Mouse (Mus musculus) forebrain, embryonic 13.5 days (tissue): ENCODE results near the gene Tyrobp. TPM values are rescaled to one million over a fixed set of nuclear protein-coding genes. Genes with fewer than 3 reads are reported as not detected.

ENCODE experiments used
- ATAC-seq: fragments of 200-750 bp; cut with Nextera tagmentation; 2 replicates; pipeline ENCODE4 v1.8.0; 2017
- H3K27ac ChIP-seq: fragments of 300-500 bp; sonication (generic); 2 replicates; pipeline ENCODE4 v1.5.1; 2015; ENCODE audit warnings: inconsistent platforms, mild to moderate bottlenecking, moderate library complexity
- H3K27me3 ChIP-seq: fragments of 300-500 bp; sonication (generic); 2 replicates; pipeline ENCODE4 v1.6.1; 2015; ENCODE audit warnings: mild to moderate bottlenecking, inconsistent platforms
- H3K36me3 ChIP-seq: fragments of 300-500 bp; sonication (generic); 2 replicates; pipeline ENCODE4 v1.6.1; 2015; ENCODE audit warnings: mild to moderate bottlenecking, inconsistent platforms; ENCODE audit not compliant: poor library complexity, severe bottlenecking
- H3K4me1 ChIP-seq: fragments of 300-500 bp; sonication (generic); 2 replicates; pipeline ENCODE4 v1.6.1; 2015; ENCODE audit warnings: inconsistent platforms
- H3K4me2 ChIP-seq: fragments of 300-500 bp; sonication (generic); 2 replicates; pipeline ENCODE4 v1.6.1; 2015; ENCODE audit warnings: inconsistent platforms, mild to moderate bottlenecking, moderate library complexity
- H3K4me3 ChIP-seq: fragments of 300-500 bp; sonication (generic); 2 replicates; pipeline ENCODE4 v1.5.1; 2015; ENCODE audit warnings: mild to moderate bottlenecking, inconsistent platforms
- H3K9ac ChIP-seq: fragments of 300-500 bp; sonication (generic); 2 replicates; pipeline ENCODE4 v1.6.1; 2015; ENCODE audit warnings: mild to moderate bottlenecking, inconsistent platforms
- H3K9me3 ChIP-seq: fragments of 300-500 bp; sonication (generic); replicated peaks from 2 replicates; pipeline ENCODE4 v1.6.1; 2016; ENCODE audit warnings: inconsistent platforms
- WGBS: fragments of 180-500 bp; shearing (Covaris S2); methylation state at CpG from one replicate; pipeline ENCODE4 v1.1.7; 2015; 5-methylcytosine and 5-hydroxymethylcytosine counted together
- polyA plus RNA-seq: library from polyadenylated mRNA; unstranded; fragments of >200 nt; fragmentation: Nextera tagmentation; extraction: Ambion mirVana; gene quantifications from 2 replicates; pipeline ENCODE4 v1.2.1, GENCODE M21; 2015

Tyrobp gene
- 12.1 and 15.6 TPM in 2 replicates for polyA plus RNA-seq

DNA sequence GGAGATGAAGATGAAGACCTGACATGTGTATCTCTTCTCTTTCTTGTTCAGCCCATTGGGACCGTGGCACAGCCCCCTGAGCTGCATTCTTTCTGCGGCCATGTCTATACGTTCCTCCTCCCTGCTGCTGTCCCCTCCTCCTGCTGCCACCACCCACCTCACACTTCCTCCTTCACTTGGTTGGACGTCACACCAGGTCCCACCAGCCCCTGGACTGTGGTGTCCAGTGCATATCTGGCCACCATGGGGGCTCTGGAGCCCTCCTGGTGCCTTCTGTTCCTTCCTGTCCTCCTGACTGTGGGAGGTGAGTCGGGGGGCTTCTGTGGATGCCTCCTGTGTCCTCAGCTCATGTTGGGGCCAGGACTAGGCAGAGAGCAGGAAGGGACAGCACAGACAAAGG lies at the start of gene Tyrobp:
TSS of gene Tyrobp (plus strand) at position 165 of the 400 bp plus-strand sequence.
- Histone ChIP-seq H3K9ac (no peak within 1 kb of the TSS), H3K4me3 (no peak within 1 kb of the TSS), H3K36me3 (no peaks in the 10 kb centered on the region), H3K4me2 (no peak within 1 kb of the TSS), H3K27ac (no peak within 1 kb of the TSS), H3K9me3 (no peaks in the 10 kb centered on the region), H3K27me3 (0 out of 2 replicates have a peak, but pooled peaks cover 3% of the 10 kb centered on the region), H3K4me1 (no peaks in the 10 kb centered on the region)
- 80% methylated on average over 5 of the region's 5 CpGs for WGBS
- ATAC-seq, result no peak

GRCm38 (mm10) chr7:30367466-30367865 lies 46.1 kb upstream of the Tyrobp start:
- no peak overlapping the region for H3K4me3 ChIP-seq
- no peaks in the 10 kb centered on the region for H3K9me3 ChIP-seq
- H3K4me2 ChIP-seq, result no peak overlapping the region
- 83% methylated on average over 2 of the region's 2 CpGs for WGBS
- no peaks in the 10 kb centered on the region for H3K36me3 ChIP-seq
- peaks cover 17% of the 10 kb centered on the region for H3K27me3 ChIP-seq
- no peak overlapping the region for H3K9ac ChIP-seq
- peaks cover 9% of the 10 kb centered on the region; the same call in 1 of the 2 replicates for H3K4me1 ChIP-seq
- no peak overlapping the region for H3K27ac ChIP-seq
- no peak for ATAC-seq

DNA sequence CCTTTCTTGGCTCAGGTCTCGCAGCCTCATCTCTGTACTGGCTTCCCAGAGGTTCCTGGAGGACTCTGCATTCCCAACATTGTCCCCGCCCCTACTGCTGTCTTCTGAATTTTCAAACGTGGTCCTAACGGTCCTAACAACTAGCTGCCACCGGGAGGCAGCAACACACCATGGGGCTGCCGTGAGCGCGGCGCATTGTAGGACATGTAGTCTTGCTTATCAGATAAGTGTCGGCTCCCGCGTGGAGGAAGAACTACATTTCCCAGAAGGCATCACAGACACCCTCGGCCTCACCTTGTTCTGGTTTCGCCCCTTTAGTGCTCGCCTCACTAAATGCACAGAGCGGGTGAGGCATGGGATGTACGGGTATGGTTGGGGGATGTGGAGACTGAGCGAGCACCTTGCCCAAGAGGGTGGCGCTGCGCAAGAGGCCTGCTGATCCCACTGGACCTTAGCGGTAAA lies 40.0 kb upstream of the Tyrobp start:
- H3K4me2 ChIP-seq, result peak overlapping the region; percentile 65
- H3K9me3 ChIP-seq, result no peaks in the 10 kb centered on the region
- ATAC-seq, result peak; percentile 100
- no peaks in the 10 kb centered on the region for H3K4me1 ChIP-seq
- H3K36me3 ChIP-seq, result no peaks in the 10 kb centered on the region
- H3K9ac ChIP-seq, result peak overlapping the region; percentile 68
- H3K27ac ChIP-seq, result no peak overlapping the region
- under 1% methylated on average over 21 of the region's 21 CpGs for WGBS
- H3K4me3 ChIP-seq, result peak overlapping the region; percentile 48
- no peaks in the 10 kb centered on the region for H3K27me3 ChIP-seq

GRCm38 (mm10) chr7:30380061-30380460 lies 33.5 kb upstream of the Tyrobp start:
- Histone ChIP-seq H3K9me3 (no peaks in the 10 kb centered on the region), H3K4me2 (no peak overlapping the region), H3K27me3 (no peaks in the 10 kb centered on the region; the same call in 1 of the 2 replicates), H3K36me3 (no peaks in the 10 kb centered on the region), H3K4me3 (no peak overlapping the region), H3K4me1 (no peaks in the 10 kb centered on the region), H3K9ac (no peak overlapping the region), H3K27ac (no peak overlapping the region)
- 64% methylated on average over 5 of the region's 5 CpGs for WGBS
- ATAC-seq, result no peak

GRCm38 (mm10) chr7:30384106-30384505 lies 29.5 kb upstream of the Tyrobp start:
- no peaks in the 10 kb centered on the region for H3K36me3 ChIP-seq
- no peaks in the 10 kb centered on the region for H3K4me1 ChIP-seq
- no peak overlapping the region for H3K9ac ChIP-seq
- H3K4me2 ChIP-seq, result no peak overlapping the region
- H3K27me3 ChIP-seq, result no peaks in the 10 kb centered on the region; the same call in 1 of the 2 replicates
- H3K27ac ChIP-seq, result no peak overlapping the region
- WGBS, result 89% methylated on average over 9 of the region's 9 CpGs
- H3K9me3 ChIP-seq, result no peaks in the 10 kb centered on the region
- no peak for ATAC-seq
- H3K4me3 ChIP-seq, result no peak overlapping the region

DNA sequence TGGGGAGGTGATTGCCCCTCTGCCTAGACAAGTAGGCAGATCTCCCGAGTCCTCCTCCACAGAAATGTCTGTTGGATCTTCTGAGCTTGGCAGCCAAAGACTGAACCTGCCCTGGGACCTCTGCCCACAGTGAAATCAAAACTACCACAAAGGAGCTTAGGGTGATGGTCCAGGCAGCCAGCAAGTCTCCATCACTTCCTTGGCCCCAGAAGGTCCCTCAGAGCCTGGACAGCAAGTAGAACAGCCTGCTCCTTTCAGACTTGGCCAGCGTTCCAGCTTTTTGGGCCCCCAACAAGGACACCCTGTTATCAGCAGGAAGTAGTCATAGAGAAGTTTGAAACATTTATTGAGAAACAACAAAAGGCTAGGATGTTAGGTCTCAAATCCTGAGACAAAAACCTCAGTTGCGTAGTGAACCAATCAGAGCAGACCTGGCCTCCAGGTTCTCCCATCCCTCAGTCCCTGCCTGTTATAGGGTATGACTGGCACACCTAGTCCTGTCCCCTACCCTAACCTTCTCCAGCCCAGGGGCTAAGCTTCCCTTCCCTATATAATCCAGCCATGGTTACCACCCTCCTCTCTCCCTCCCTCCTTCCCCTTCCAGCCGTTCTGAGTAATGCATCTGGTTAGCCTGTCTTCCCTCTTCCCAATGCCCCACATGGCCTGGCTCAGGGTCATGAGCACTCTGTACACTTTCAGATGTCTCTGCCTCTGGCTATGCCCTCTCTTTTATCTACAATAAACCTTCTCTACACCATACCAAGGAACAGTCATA lies 20.6 kb upstream of the Tyrobp start:
- no peak overlapping the region for H3K27ac ChIP-seq
- no peak overlapping the region for H3K4me2 ChIP-seq
- WGBS, result 81% methylated on average over 4 of the region's 4 CpGs
- H3K27me3 ChIP-seq, result no peaks in the 10 kb centered on the region; the same call in 1 of the 2 replicates
- H3K36me3 ChIP-seq, result no peaks in the 10 kb centered on the region
- no peaks in the 10 kb centered on the region for H3K9me3 ChIP-seq
- H3K9ac ChIP-seq, result no peak overlapping the region
- no peak overlapping the region for H3K4me3 ChIP-seq
- H3K4me1 ChIP-seq, result no peaks in the 10 kb centered on the region
- ATAC-seq, result no peak

GRCm38 (mm10) chr7:30393631-30394030 lies 19.9 kb upstream of the Tyrobp start:
- no peak overlapping the region for H3K9ac ChIP-seq
- no peak overlapping the region for H3K27ac ChIP-seq
- H3K27me3 ChIP-seq, result no peaks in the 10 kb centered on the region; the same call in 1 of the 2 replicates
- ATAC-seq, result no peak
- WGBS, result 86% methylated on average over 4 of the region's 4 CpGs
- no peaks in the 10 kb centered on the region for H3K4me1 ChIP-seq
- no peak overlapping the region for H3K4me3 ChIP-seq
- H3K4me2 ChIP-seq, result no peak overlapping the region
- H3K9me3 ChIP-seq, result no peaks in the 10 kb centered on the region
- H3K36me3 ChIP-seq, result no peaks in the 10 kb centered on the region

DNA sequence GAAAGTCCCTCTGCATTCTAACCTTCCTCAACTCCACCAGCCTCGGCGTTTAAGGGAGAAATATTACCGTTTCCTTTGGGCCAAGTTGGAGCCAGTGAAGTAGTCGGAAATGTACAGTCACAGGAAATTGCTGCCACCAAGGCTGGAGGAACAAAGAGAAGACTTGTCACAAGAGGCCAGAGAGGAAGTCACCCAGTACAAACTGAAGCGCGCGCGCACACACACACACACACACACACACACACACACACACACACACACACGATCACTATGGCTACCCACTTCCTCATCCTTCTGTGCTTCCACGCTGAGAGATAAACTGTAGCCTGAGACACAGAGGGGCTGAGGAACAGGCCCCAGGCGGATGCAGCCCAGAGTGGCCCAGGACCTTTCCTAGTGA lies 19.2 kb upstream of the Tyrobp start:
- no peak for ATAC-seq
- 75% methylated on average over 11 of the region's 11 CpGs for WGBS
- H3K4me1 ChIP-seq, result no peaks in the 10 kb centered on the region

GRCm38 (mm10) chr7:30394871-30395270 lies 18.7 kb upstream of the Tyrobp start:
- Histone ChIP-seq H3K27me3 (no peaks in the 10 kb centered on the region; the same call in 1 of the 2 replicates), H3K9ac (no peak overlapping the region), H3K4me3 (no peak overlapping the region), H3K4me1 (no peaks in the 10 kb centered on the region), H3K4me2 (no peak overlapping the region), H3K36me3 (no peaks in the 10 kb centered on the region), H3K27ac (no peak overlapping the region), H3K9me3 (no peaks in the 10 kb centered on the region)
- WGBS, result 30% methylated on average over 2 of the region's 2 CpGs
- ATAC-seq, result no peak

More for the DNA sequence above, 19.2 kb upstream of the Tyrobp start:
- H3K4me3 ChIP-seq, result no peak overlapping the region
- H3K27me3 ChIP-seq, result no peaks in the 10 kb centered on the region; the same call in 1 of the 2 replicates
- H3K27ac ChIP-seq, result no peak overlapping the region
- H3K9ac ChIP-seq, result no peak overlapping the region
- no peaks in the 10 kb centered on the region for H3K9me3 ChIP-seq
- no peaks in the 10 kb centered on the region for H3K36me3 ChIP-seq
- no peak overlapping the region for H3K4me2 ChIP-seq

DNA sequence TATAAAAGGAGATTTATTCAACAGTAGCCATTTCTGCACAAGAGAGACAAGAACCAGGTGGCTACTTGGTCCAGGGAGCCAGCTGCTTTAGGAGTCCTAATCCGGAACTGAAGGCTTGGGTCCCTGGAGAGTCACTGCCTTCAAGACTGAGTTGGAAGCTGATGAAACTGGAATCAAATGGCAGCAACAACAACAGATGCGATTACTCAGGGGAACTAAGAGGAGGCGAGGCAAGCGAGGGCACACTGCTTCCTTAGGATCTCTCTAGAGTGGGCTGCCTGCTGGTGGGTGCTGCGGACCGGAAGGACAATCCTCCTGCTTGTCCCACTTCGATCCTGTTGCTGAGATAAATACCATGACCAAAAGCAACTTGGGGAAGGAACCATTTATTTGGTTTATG lies 13.9 kb upstream of the Tyrobp start:
- Histone ChIP-seq H3K27me3 (peaks cover 3% of the 10 kb centered on the region; the same call in 1 of the 2 replicates), H3K4me2 (no peak overlapping the region), H3K4me3 (no peak overlapping the region), H3K9me3 (no peaks in the 10 kb centered on the region), H3K36me3 (no peaks in the 10 kb centered on the region), H3K9ac (0 out of 2 replicates have a peak overlapping the region, but pooled peaks have one; percentile 8), H3K4me1 (no peaks in the 10 kb centered on the region), H3K27ac (no peak overlapping the region)
- WGBS, result 53% methylated on average over 7 of the region's 7 CpGs
- ATAC-seq, result no peak

GRCm38 (mm10) chr7:30402343-30402742 lies 11.2 kb upstream of the Tyrobp start:
- ATAC-seq, result no peak
- H3K9me3 ChIP-seq, result no peaks in the 10 kb centered on the region
- no peak overlapping the region for H3K27ac ChIP-seq
- H3K9ac ChIP-seq, result no peak overlapping the region
- peaks cover 3% of the 10 kb centered on the region; the same call in 1 of the 2 replicates for H3K27me3 ChIP-seq
- no peaks in the 10 kb centered on the region for H3K4me1 ChIP-seq
- 77% methylated on average over 4 of the region's 4 CpGs for WGBS
- no peak overlapping the region for H3K4me3 ChIP-seq
- H3K4me2 ChIP-seq, result no peak overlapping the region
- no peaks in the 10 kb centered on the region for H3K36me3 ChIP-seq

GRCm38 (mm10) chr7:30408639-30409038 lies 4.9 kb upstream of the Tyrobp start:
- Histone ChIP-seq H3K9ac (no peak overlapping the region), H3K9me3 (no peaks in the 10 kb centered on the region), H3K27ac (no peak overlapping the region), H3K27me3 (0 out of 2 replicates have a peak, but pooled peaks cover 3% of the 10 kb centered on the region), H3K4me3 (no peak overlapping the region), H3K36me3 (no peaks in the 10 kb centered on the region), H3K4me1 (no peaks in the 10 kb centered on the region), H3K4me2 (no peak overlapping the region)
- WGBS, result 78% methylated on average over 3 of the region's 3 CpGs
- no peak for ATAC-seq
